Mouse (Mus musculus): Measurements from ENCODE around the gene Fyn. TPM values are rescaled to one million over a fixed set of nuclear protein-coding genes. Genes with fewer than 3 reads are reported as not detected.

Fyn gene
- total and polyA plus RNA-seq, 3 experiments: 14.9 to 42.4 (median 19.9) TPM

DNA sequence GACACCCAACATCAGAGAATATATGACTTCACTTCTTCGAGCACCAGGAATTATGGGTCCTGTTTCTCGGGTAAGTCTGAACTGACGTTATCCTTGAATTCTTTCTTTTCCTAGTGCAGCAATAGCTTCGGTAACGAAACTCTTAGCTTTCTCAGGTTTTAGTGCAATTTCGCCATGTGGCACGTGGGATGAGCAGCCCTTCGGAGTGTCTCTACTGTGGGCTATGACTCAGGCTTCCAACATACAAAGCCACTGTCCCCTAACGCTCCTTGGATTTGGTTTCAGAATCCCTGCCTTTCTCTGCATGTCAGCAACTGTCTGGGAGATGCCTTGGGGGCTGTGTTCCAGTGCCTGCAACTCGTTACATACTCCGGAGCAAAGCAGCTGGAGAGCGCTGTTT is 215.1 kb downstream of the Fyn start:
- no peaks in the 10 kb centered on the region for H3K36me3 ChIP-seq (replicated peaks in 1 of 2; ENCODE audit: control insufficient read depth in 1 of 2, insufficient read depth in 1 of 2, low read length in 1 of 2)
- H3K4me2 ChIP-seq (ENCODE audit: insufficient read depth, low read depth, poor library complexity, severe bottlenecking): no peak overlapping the region
- H3K4me3 ChIP-seq (replicated peaks in 1 of 3; ENCODE audit: low read depth in 2 of 3, low read length in 2 of 3, poor library complexity in 1 of 3): no peak overlapping the region
- no peak for DNase-seq (ENCODE audit: extremely low read depth)
- H3K79me2 ChIP-seq (replicated peaks; ENCODE audit: control insufficient read depth, extremely low read depth, insufficient read depth, poor library complexity, severe bottlenecking): no peaks in the 10 kb centered on the region
- H3K27ac ChIP-seq (ENCODE audit: insufficient read depth, low read depth): no peak overlapping the region
- no peak overlapping the region for H3K9ac ChIP-seq (ENCODE audit: insufficient read depth, low read depth)
- TF ChIP-seq ZNF384 (IDR thresholded peaks at IDR 0.05; ENCODE audit: low read depth, low read length): no peak
- no peak for TF ChIP-seq ZC3H11A (IDR thresholded peaks at IDR 0.05; ENCODE audit: low read depth, low read length)
- no peak for TF ChIP-seq ZKSCAN1 (IDR thresholded peaks at IDR 0.05; ENCODE audit: borderline replicate concordance, low read depth, low read length)
- no peak for TF ChIP-seq CHD1 (IDR thresholded peaks at IDR 0.05; ENCODE audit: low read depth, low read length)
- no peak for TF ChIP-seq POLR2AphosphoS2 (IDR thresholded peaks at IDR 0.05; ENCODE audit: low read depth, low read length)
- TF ChIP-seq JUND (conservative IDR thresholded peaks at IDR 0.05; ENCODE audit: low read depth, low read length): no peak
- TF ChIP-seq BHLHE40 (IDR thresholded peaks at IDR 0.05; ENCODE audit: low read depth, low read length): no peak
- no peak for TF ChIP-seq ELF1 (IDR thresholded peaks at IDR 0.05; ENCODE audit: low read depth, low read length)
- TF ChIP-seq TCF12 (IDR thresholded peaks at IDR 0.05; ENCODE audit: low read depth, low read length): no peak
- no peak for TF ChIP-seq IRF4 (IDR thresholded peaks at IDR 0.05; ENCODE audit: low read depth, low read length)
- no peak for TF ChIP-seq MXI1 (IDR thresholded peaks at IDR 0.05; ENCODE audit: low read depth, low read length)
- no peak for TF ChIP-seq JUN (IDR thresholded peaks at IDR 0.05; ENCODE audit: insufficient read depth, low read depth, low read length)
- no peak for TF ChIP-seq MAZ (IDR thresholded peaks at IDR 0.05; ENCODE audit: low read depth, low read length)
- TF ChIP-seq RAD21 (IDR thresholded peaks at IDR 0.05; ENCODE audit: low read depth, low read length): no peak
- H3K4me1 ChIP-seq (ENCODE audit: control insufficient read depth in 1 of 2, insufficient read depth in 2 of 2): peaks cover 0 to 8% of the 10 kb centered on the region in 2 experiments; a peak in 1 of 4 replicates
- in situ Hi-C loops (cut with MboI; ENCODE audit: low pct_ligation_motif_present, low pct_unique_long_range_greater_than_20kb, low sequenced_read_pairs): no loop called here
- no peaks in the 10 kb centered on the region for H3K9me3 ChIP-seq (replicated peaks; ENCODE audit: low read length)
- dilution Hi-C loops (cut with MboI; ENCODE audit: extremely low pct_ligation_motif_present, extremely low pct_unique_long_range_greater_than_20kb, low sequenced_read_pairs): no loop called here
- H3K27me3 ChIP-seq (replicated peaks): no peaks in the 10 kb centered on the region

DNA sequence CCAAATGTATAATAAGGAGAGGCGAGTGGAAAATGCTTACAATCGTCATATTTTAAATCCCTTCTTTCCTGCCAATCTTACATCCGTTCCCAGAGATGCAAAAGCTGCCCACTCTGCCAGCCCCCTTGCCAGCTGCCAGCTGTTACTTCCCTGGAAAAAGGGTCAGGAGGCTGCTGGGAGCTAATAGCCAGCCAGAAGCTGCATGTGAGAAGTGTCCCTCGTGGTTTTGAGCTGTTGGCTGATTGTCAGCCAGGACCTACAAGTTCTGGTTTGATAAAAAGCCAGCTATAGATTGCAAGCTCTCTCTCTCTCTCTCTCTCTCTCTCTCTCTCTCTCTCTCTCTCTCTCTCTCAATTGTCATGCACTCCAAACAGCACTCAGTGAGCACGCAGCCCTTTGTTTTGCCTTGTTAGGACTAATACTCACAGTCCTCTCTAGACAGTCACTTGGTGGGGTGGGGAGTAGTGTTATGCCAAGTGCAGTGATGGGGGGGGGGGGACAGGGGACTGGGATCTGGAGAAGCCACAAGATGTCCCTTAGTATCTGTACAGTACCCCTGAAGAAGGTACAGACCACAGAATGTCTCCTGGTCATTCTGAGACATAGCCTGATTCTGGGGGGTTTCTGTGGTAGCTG is 218.8 kb downstream of the Fyn start:
- H3K27ac ChIP-seq (ENCODE audit: insufficient read depth, low read depth): no peak overlapping the region
- in situ Hi-C loops (cut with MboI; ENCODE audit: low pct_ligation_motif_present, low pct_unique_long_range_greater_than_20kb, low sequenced_read_pairs): no loop called here
- no peaks in the 10 kb centered on the region for H3K27me3 ChIP-seq (replicated peaks)
- H3K36me3 ChIP-seq (replicated peaks in 1 of 2; ENCODE audit: control insufficient read depth in 1 of 2, insufficient read depth in 1 of 2, low read length in 1 of 2): no peaks in the 10 kb centered on the region
- no peak for DNase-seq (ENCODE audit: extremely low read depth)
- H3K4me1 ChIP-seq (ENCODE audit: control insufficient read depth in 1 of 2, insufficient read depth in 2 of 2): 0 out of 4 replicates have a peak, but pooled peaks cover 1 to 3% of the 10 kb centered on the region in 2 experiments
- H3K9ac ChIP-seq (ENCODE audit: insufficient read depth, low read depth): no peak overlapping the region
- dilution Hi-C loops (cut with MboI; ENCODE audit: extremely low pct_ligation_motif_present, extremely low pct_unique_long_range_greater_than_20kb, low sequenced_read_pairs): no loop called here
- H3K4me2 ChIP-seq (ENCODE audit: insufficient read depth, low read depth, poor library complexity, severe bottlenecking): no peak overlapping the region
- H3K9me3 ChIP-seq (replicated peaks; ENCODE audit: low read length): no peaks in the 10 kb centered on the region
- H3K79me2 ChIP-seq (replicated peaks; ENCODE audit: control insufficient read depth, extremely low read depth, insufficient read depth, poor library complexity, severe bottlenecking): no peaks in the 10 kb centered on the region
- TF ChIP-seq CHD2 (IDR thresholded peaks at IDR 0.05; ENCODE audit: low read length) (no peak), JUN (IDR thresholded peaks at IDR 0.05; ENCODE audit: insufficient read depth, low read depth, low read length) (no peak), ZC3H11A (IDR thresholded peaks at IDR 0.05; ENCODE audit: low read depth, low read length) (no peak), TBP (conservative IDR thresholded peaks at IDR 0.05; ENCODE audit: low read depth, low read length) (no peak), RCOR1 (conservative IDR thresholded peaks at IDR 0.05; ENCODE audit: low read depth, low read length) (no peak), MAX (IDR thresholded peaks at IDR 0.05; ENCODE audit: low read length) (no peak), MAZ (IDR thresholded peaks at IDR 0.05; ENCODE audit: low read depth, low read length) (no peak), ELF1 (IDR thresholded peaks at IDR 0.05; ENCODE audit: low read depth, low read length) (no peak), HCFC1 (IDR thresholded peaks at IDR 0.05; ENCODE audit: low read depth, low read length) (no peak), SMC3 (IDR thresholded peaks at IDR 0.05; ENCODE audit: low read depth, low read length) (no peak), USF1 (IDR thresholded peaks at IDR 0.05; ENCODE audit: low read depth, low read length) (no peak), ETS1 (conservative IDR thresholded peaks at IDR 0.05; ENCODE audit: low read depth, low read length) (no peak), KAT2A (IDR thresholded peaks at IDR 0.05; ENCODE audit: insufficient replicate concordance, low read length) (no peak)
- H3K4me3 ChIP-seq (replicated peaks in 1 of 3; ENCODE audit: low read depth in 2 of 3, low read length in 2 of 3, poor library complexity in 1 of 3): no peak overlapping the region
